Mouse (Mus musculus) liver (tissue): ENCODE measurements around the gene Mctp1.

Experiments used
- DNase-seq: peaks from one replicate; pipeline ENCODE4 v3.0.0-alpha.2; 2020; ENCODE audit warnings: mixed read lengths

The Mctp1 gene

GRCm38 (mm10) chr13:76633707-76634106 is 249.4 kb downstream of the Mctp1 start:
- no peak for DNase-seq

DNA sequence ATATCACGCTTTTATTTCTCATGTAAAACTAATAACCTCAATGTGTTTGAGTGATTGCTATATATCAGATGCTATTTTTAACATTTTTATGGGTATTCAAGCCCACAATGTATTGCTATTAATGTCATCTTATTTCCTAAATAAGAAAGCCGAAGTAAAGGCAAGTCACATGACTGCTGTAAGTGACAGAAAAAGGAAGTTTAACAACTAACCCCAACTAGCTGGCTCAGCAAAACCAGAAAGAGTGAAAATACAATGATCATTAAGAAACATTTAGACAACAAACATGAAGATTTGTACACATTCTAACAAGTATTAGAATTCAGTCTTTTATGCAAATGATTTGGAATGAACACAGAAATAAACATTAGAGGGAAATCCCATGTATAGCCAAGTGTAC is 253.9 kb downstream of the Mctp1 start:
- DNase-seq, result no peak

- DNase-seq, result no peak
These were observed 275.2 kb downstream of the Mctp1 start for GRCm38 (mm10) chr13:76659523-76659922.

DNA sequence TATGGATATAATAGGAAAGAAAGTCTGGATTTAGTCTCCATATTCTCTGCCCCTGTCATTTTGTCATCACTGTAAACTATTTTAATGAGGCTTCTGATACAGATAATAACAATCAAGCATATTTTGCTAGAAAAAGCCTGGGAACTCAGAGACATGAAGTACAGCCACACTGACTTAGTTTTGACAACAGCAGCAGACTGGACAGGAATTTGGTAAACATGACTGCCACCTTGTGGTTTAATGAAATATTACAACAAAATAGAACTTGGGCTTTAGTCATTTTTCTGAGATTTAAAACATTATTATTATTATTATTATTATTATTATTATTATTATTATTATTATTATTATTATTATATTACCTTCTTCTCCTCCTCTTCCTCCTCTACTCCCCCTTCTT is 297.0 kb downstream of the Mctp1 start:
- DNase-seq, result no peak

- DNase-seq, result no peak
These were observed 305.0 kb downstream of the Mctp1 start for GRCm38 (mm10) chr13:76689349-76689748.

- DNase-seq, result no peak
These were observed 305.8 kb downstream of the Mctp1 start for GRCm38 (mm10) chr13:76690143-76690542.

GRCm38 (mm10) chr13:76690697-76691096 is 306.4 kb downstream of the Mctp1 start:
- no peak for DNase-seq

GRCm38 (mm10) chr13:76734013-76734412 is 349.7 kb downstream of the Mctp1 start:
- DNase-seq, result no peak

GRCm38 (mm10) chr13:76750663-76751429 is 366.5 kb downstream of the Mctp1 start:
- DNase-seq, result no peak

DNA sequence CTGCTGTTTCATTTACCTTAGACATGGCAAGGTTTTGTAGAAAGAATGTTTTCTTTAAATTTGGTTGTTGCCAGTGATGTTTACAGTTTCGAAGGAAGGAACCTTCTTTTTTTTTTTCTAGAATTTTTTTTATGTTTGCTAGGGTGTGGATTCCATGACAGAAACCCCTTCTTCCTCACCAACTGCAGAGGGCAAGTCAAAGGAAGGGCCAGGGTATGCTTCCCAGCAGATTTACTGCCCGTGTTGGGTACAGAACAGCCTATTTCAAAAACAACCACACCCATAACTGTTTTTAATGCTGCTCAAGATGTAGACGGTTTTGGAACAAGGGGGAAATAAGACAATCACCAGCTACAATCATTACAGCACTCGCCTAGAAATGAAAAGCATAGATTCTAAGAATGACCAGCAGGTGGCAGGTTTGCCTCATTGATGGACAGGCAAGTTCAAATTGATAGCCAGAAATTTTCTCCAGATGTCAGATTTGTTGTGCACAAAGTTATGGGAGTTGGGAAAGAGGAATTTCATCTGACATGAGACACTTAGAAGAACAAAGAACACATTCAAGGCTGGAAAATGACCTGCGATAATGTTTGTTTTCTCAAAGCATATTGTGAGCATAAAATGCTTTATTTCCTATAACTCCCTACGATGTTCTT is 375.6 kb downstream of the Mctp1 start:
- peak; percentile 8 for DNase-seq

DNA sequence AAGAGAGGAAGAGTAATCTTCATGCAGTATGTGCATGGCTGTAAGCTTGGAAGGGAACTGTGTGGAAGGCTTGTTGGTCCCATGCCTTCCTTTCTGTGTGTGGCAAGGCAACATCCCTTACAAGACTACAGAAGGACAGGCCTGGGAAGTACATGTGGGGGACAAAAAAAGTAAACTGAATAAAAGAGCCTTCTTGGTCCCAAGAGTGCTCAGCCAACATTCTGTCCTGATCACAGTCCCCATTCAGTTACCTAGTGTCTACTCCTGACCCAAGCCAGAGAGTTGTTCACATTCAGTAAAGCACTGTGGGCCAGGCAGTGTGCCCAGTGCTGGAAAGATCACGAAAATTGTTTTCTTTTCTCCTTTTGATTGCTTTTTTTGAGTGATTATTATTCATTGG is 415.3 kb downstream of the Mctp1 start:
- DNase-seq, result no peak

DNA sequence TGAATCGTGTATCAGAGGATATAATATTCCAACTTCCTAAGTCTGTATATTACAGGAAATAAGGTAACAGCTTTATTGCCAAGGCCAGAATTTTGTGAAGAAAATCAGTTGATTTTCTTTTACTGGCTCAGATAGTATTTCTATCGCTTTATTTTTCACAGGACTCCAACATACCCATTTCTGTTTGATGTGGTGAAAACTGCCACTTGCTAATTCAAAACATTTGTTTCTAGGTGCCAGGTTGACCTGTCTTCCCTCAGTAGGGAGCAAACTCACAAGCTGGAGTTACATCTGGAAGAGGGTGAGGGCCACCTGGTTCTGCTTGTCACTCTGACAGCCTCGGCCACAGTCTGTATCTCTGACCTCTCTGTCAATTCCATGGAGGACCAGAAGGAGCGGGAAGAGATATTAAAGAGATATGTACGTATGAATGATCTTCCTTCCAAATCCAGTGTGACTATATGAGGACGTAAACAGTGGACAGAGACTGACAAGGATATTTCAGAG is 416.8 kb downstream of the Mctp1 start:
- DNase-seq, result no peak

DNA sequence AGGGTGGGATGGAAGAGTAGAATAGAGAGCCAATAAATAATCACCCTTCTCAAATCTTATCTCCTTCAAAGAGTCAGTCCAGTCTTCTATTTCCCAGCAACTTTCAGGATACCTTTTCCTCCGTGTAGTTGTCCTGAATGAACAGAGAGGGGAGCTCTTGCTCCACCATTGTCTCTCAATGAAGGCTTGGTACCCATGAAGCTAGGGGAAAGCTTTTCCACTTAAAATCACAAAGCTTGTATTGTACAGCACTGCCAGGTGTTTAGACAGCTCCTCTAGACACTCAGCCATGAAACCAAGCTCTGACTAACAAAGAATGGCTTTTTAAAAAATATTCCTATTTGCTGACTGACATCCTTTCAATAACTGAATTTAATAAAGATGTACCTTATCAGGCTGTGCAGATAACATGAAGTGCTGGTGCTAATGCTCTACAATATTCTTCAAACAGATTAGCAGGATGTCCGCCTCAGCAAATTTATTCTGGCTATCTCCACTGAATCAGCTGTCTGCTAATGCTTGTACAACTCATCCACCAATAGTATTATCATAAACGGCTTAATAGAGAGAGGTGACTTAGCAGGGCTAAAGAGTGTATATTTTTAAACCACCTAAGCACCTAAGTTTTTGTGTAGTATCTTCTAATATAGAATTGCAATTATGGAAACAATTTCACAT is 417.9 kb downstream of the Mctp1 start:
- DNase-seq, result no peak

DNA sequence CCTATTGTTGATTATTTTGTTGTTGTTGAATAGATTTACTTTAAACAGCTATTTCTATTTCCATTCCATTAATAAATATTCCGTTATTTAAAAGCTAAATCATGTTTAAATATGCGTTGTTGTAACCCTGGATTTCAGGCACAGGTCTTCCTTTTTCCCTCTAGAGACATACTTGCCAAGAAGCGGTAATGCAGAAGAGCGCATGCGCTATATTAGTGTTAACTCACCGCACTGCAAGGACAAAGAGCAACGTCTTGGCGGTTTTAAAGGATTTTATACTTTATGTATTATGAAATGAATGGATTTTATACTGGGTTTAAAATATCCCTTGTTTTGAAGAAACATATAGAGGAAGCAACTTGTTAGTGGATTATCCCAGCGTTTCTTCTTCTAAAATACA is 418.6 kb downstream of the Mctp1 start:
- no peak for DNase-seq

- no peak for DNase-seq
These were observed 419.5 kb downstream of the Mctp1 start for GRCm38 (mm10) chr13:76803799-76804198.

- DNase-seq, result no peak
These were observed 424.6 kb downstream of the Mctp1 start for GRCm38 (mm10) chr13:76808871-76809390.

DNA sequence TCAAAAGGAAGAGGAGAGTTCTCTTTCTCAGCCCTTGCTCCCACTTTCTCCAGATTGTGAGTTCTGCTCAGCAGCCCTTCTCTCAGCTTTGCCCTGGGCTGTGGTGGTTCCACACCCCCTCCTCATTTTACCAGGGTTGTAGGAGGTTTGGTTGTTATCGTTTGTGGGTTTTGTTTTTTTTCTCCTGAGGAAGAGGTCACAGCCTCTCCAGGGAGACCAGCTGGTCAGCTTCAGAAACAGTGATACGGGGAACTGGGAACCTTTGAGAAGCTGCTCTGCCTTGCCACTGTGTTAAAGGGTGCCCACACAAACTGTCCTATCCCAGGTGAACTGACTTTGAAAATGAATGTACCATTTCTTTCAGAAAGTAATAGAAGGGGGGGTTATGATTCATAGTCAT is 425.5 kb downstream of the Mctp1 start:
- no peak for DNase-seq

GRCm38 (mm10) chr13:76810496-76810939 is 426.2 kb downstream of the Mctp1 start:
- DNase-seq, result no peak

GRCm38 (mm10) chr13:76823083-76823482 is 438.7 kb downstream of the Mctp1 start:
- no peak for DNase-seq

GRCm38 (mm10) chr13:76824932-76825694 is 440.8 kb downstream of the Mctp1 start:
- no peak for DNase-seq

- no peak for DNase-seq
These were observed 443.4 kb downstream of the Mctp1 start for GRCm38 (mm10) chr13:76827738-76828137.

DNA sequence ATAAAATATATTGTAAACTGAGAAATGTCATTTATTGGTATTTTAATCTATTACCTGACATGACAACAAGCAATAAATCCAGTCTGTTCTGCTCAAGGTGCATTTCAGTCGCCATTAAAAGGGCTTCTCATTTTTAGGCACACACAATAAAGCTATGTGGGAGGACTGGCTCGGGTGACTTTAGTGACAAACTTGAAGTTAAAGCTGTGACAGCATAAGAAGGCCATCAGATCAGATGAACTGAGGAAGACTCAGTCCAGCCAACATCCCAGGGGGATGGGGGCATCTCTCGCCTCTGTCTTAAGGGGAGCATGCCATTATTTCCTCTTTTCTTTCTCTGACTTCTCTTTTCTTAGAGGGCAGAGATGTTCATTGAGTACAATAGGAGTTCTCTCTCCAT is 453.7 kb downstream of the Mctp1 start:
- no peak for DNase-seq

GRCm38 (mm10) chr13:76840712-76841111 is 456.4 kb downstream of the Mctp1 start:
- DNase-seq, result no peak
